Mouse (Mus musculus) heart, embryonic 14.5 days (tissue): ENCODE data around the gene Ccdc50. TPM values are rescaled to one million over a fixed set of nuclear protein-coding genes. Genes with fewer than 3 reads are reported as not detected.

Experiments
- ATAC-seq: fragments of 200-750 bp; cut with Nextera tagmentation; 2 replicates; pipeline ENCODE4 v1.8.0; 2017; ENCODE audit warnings: low read depth, moderate TSS enrichment; ENCODE audit not compliant: insufficient number of reproducible peaks, insufficient read depth, low FRiP score
- H3K27ac ChIP-seq, 2 experiments: fragments of 200-500 bp in 1 of 2; fragments of 300-500 bp in 1 of 2; sonication (generic) in 1 of 2; replicated peaks in 1 of 2; 2 replicates each; pipeline ENCODE4 v1.5.1; 2012 to 2014; ENCODE audit warnings: low read depth in 2 of 2, low read length in 2 of 2, control low read depth in 1 of 2, mild to moderate bottlenecking in 1 of 2, mixed read lengths in 1 of 2; ENCODE audit not compliant: control insufficient read depth in 1 of 2, insufficient read depth in 1 of 2
- H3K27me3 ChIP-seq: fragments of 300-500 bp; sonication (generic); 2 replicates; pipeline ENCODE4 v1.6.1; 2014; ENCODE audit warnings: mild to moderate bottlenecking, low read length, control low read depth; ENCODE audit not compliant: control insufficient read depth, insufficient read depth
- H3K36me3 ChIP-seq: fragments of 300-500 bp; sonication (generic); 2 replicates; pipeline ENCODE4 v1.6.1; 2014; ENCODE audit warnings: mild to moderate bottlenecking, control low read depth, low read length, mixed read lengths; ENCODE audit not compliant: control insufficient read depth, insufficient read depth
- H3K4me1 ChIP-seq, 2 experiments: fragments of 200-500 bp in 1 of 2; fragments of 300-500 bp in 1 of 2; sonication (generic) in 1 of 2; 2 replicates each; pipeline ENCODE4 v1.6.1; 2012 to 2014; ENCODE audit warnings: low read length in 2 of 2, control low read depth in 1 of 2, mixed read lengths in 1 of 2; ENCODE audit not compliant: control insufficient read depth in 2 of 2, insufficient read depth in 2 of 2
- H3K4me2 ChIP-seq: fragments of 300-500 bp; sonication (generic); 2 replicates; pipeline ENCODE4 v1.6.1; 2014; ENCODE audit warnings: mild to moderate bottlenecking, low read length
- H3K4me3 ChIP-seq, 2 experiments: fragments of 200-500 bp in 1 of 2; fragments of 300-500 bp in 1 of 2; sonication (generic) in 1 of 2; 2 replicates each; pipeline ENCODE4 v1.5.1; 2012 to 2014; ENCODE audit warnings: low read length in 2 of 2, mild to moderate bottlenecking in 2 of 2, control low read depth in 1 of 2, low read depth in 1 of 2, moderate library complexity in 1 of 2; ENCODE audit not compliant: control insufficient read depth in 1 of 2, insufficient read depth in 1 of 2
- H3K9ac ChIP-seq: fragments of 300-500 bp; sonication (generic); 2 replicates; pipeline ENCODE4 v1.6.1; 2014; ENCODE audit warnings: mild to moderate bottlenecking, low read length
- H3K9me3 ChIP-seq: fragments of 300-500 bp; sonication (generic); 2 replicates; pipeline ENCODE4 v1.6.1; 2016; ENCODE audit warnings: low read length, control low read depth; ENCODE audit not compliant: control insufficient read depth
- WGBS: fragments of 180-500 bp; shearing (Covaris S2); extraction: QIAGEN DNeasy Blood & Tissue Kit; methylation state at CpG from one replicate; pipeline ENCODE4 v1.1.7; 2014; 5-methylcytosine and 5-hydroxymethylcytosine counted together
- polyA plus RNA-seq: library from polyadenylated mRNA; unstranded; fragments of >200 nt; fragmentation: Nextera tagmentation; extraction: Ambion mirVana; gene quantifications from 2 replicates; pipeline ENCODE4 v1.2.1, GENCODE M21; 2014

Gene Ccdc50
- polyA plus RNA-seq, 1 experiment from 2014 or later: 46.1 TPM

DNA sequence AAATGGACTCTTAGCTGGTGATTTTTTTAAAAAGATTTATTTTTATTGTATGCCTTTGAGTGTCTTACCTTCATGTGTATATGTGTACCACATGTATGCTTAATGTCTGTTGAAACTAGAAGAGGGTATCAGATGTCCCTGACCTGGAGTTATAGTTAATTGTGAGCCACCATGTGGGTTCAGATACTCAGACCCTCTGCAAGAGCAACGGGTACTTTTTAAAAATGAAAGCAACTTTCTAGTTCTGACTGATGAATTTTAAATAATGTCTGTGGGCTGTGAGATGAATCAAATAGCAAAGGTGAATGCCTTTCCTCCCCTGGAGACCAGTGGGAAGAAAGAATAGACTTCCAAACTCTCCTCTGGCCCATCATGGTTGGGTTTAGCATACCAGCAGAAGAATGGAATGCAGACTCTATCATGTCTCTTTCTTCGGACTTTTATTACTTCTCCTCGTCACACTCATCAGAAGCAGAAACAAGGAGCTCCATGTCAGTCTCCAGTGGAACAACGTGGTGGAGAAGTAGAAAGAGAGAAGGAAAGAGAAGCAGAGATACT is 1.7 kb upstream of the Ccdc50 start:
- H3K4me1 ChIP-seq: peaks cover 3 to 21% of the 10 kb centered on the region in 2 experiments; a peak in 3 of 4 replicates
- no peak overlapping the region for H3K9ac ChIP-seq
- H3K27ac ChIP-seq: no peak overlapping the region
- no peak overlapping the region for H3K4me3 ChIP-seq
- H3K36me3 ChIP-seq: no peaks in the 10 kb centered on the region
- H3K27me3 ChIP-seq: no peaks in the 10 kb centered on the region
- no peaks in the 10 kb centered on the region for H3K9me3 ChIP-seq
- ATAC-seq: no peak
- 70% methylated on average over 4 of the region's 4 CpGs for WGBS
- H3K4me2 ChIP-seq: no peak overlapping the region

DNA sequence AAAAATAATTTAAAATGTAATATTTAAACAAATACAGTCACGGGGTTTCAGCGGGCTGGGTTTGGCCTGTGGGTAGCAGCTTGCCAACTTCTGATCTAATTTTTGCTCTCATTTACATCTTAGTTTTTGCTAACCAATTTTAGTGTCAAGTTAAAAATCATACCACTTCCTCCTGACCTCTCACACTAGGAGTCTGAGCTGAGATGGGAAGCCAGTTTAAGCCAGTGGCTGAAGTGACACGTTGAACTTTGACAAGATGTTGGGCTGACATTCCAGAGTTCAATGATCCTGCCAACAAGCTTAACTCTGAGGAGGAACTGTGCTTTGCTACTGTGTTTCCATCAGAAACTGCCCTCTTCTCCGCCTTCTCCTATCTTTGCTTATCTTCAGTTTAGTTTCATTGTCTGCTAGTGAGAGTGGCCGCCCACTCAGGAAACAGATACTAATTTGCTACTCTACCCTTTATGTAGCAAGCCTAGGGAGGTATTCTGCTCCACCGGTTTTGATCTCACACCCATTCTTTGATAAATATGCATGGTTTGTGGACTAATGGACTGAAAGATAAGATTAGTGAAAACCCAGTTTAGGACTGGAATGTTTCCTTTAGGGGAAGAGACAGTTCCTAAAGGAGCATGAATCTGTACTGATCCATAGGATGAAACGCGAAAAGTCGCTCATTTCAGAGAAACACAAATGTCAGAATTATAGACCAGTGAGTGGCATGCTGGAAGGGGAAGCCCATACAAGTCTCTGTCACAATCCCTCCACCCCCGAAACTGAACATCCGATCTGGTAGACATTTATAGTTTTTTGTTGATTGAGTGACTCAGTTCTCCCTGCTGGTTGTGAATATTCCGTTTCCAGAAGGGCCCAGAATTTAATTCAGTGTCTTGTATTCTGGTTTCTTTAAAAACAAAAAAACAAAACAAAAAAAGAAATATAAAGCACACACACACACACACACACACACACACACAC is 746 bp upstream of the Ccdc50 start:
- peaks cover 3 to 21% of the 10 kb centered on the region in 2 experiments; a peak in 3 of 4 replicates for H3K4me1 ChIP-seq
- H3K36me3 ChIP-seq: no peaks in the 10 kb centered on the region
- peak overlapping the region; percentile 98 for H3K9ac ChIP-seq
- H3K27me3 ChIP-seq: no peaks in the 10 kb centered on the region
- H3K4me2 ChIP-seq: peak overlapping the region; percentile 60
- H3K9me3 ChIP-seq: no peaks in the 10 kb centered on the region
- ATAC-seq: no peak
- WGBS: 28% methylated on average over 12 of the region's 12 CpGs
- peak overlapping the region; percentile 60 to 96 for H3K27ac ChIP-seq
- peak overlapping the region; percentile 92 to 93; a peak in 3 of 4 replicates for H3K4me3 ChIP-seq

DNA sequence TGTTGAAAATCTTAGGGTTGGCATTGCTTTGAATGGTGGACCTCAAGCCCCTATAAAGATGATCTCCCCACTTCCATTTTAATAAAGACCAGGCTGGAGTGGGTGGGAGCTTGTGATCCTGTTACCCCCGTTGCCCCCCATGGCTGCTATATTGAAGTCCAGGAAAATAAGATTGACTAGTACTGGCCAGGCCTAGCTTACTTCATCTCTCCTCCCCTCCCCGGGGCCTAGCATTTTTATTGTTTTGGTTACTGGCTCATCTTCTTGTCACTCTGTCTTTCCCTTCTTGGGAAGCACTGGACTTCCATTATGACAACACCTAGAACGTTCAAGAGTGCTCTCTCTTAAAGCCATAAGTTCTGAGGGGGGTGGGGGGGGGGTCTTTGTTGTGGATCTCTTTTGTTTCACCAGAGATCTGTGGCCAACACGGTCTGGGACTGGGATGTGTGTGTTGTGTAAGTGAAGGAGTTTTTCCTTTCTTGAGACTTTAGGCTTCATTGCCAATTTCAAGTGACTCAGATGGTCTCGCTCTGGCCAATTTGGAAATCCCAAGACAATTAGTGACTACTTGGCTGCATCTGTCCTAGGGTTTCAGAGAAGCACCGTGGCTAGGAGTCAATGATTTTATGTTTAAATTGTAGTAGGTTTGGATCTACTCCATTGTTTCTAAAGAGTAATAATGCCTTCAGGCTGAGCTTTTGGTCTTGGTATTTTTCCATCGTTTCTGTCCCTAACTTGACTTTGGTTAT is 1.0 kb downstream of the Ccdc50 start:
- Histone ChIP-seq H3K4me2 (peak overlapping the region; percentile 60), H3K27ac (peak overlapping the region; percentile 91 to 96), H3K9me3 (no peaks in the 10 kb centered on the region), H3K27me3 (no peaks in the 10 kb centered on the region), H3K4me3 (peak overlapping the region; percentile 92 to 93), H3K9ac (peak overlapping the region; percentile 98), H3K36me3 (no peaks in the 10 kb centered on the region), H3K4me1 (peaks cover 3 to 21% of the 10 kb centered on the region in 2 experiments; a peak in 3 of 4 replicates)
- no peak for ATAC-seq
- 36% methylated on average over 7 of the region's 7 CpGs for WGBS

DNA sequence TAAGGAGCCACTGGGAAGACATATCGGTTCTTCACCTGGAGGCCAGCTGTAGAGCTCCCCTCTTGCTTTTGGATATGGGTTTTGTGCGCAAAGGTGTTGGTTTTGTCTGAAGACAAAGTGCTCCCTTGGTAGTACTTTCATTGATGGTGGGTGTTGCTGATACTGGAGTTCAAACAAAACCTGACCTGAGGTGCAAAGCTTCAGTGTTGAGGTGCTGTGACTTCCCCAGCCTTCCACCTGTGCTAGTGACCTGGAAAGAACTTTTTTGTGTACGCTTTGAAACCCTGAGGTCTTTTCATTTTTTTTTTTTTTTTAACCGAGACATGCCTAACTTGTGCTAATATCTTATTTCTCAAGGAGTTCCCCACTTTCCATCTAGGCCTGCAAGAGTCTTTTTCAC is 1.6 kb downstream of the Ccdc50 start:
- Histone ChIP-seq H3K4me1 (peaks cover 3 to 21% of the 10 kb centered on the region in 2 experiments; a peak in 3 of 4 replicates), H3K9me3 (no peaks in the 10 kb centered on the region), H3K9ac (0 out of 2 replicates have a peak overlapping the region, but pooled peaks have one; percentile 98), H3K27me3 (no peaks in the 10 kb centered on the region), H3K4me3 (peak overlapping the region in 1 of 2 experiments; percentile 93; a peak in 2 of 4 replicates), H3K36me3 (no peaks in the 10 kb centered on the region), H3K27ac (no peak overlapping the region), H3K4me2 (peak overlapping the region; percentile 60)
- WGBS: 89% methylated on average over 4 of the region's 4 CpGs
- no peak for ATAC-seq

DNA sequence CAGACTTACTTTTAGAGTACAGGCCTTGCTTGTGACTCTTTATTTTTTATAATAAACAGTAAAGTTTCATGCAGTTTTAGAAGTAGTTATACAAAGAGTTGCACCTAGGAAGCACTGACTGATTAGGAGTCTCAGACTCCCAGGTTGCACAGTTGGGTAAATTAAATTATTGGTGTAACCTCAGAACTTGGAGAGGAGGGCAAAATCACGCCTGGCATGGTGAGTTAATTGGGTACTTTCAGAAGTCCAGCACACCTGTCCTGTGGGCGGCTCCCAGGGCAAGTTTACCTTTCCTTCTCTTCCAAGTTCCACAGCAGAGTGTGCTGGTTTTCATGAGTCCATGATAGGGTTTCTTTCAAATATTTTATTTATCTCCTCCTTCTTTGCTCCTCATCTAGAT is 3.2 kb downstream of the Ccdc50 start:
- H3K27me3 ChIP-seq: no peaks in the 10 kb centered on the region
- H3K27ac ChIP-seq: no peak overlapping the region
- no peak for ATAC-seq
- H3K9ac ChIP-seq: no peak overlapping the region
- H3K4me1 ChIP-seq: peaks cover 3 to 21% of the 10 kb centered on the region in 2 experiments; a peak in 3 of 4 replicates
- WGBS: 93% methylated on average over 2 of the region's 2 CpGs
- H3K9me3 ChIP-seq: 0 out of 2 replicates have a peak, but pooled peaks cover 3% of the 10 kb centered on the region
- H3K4me2 ChIP-seq: no peak overlapping the region
- no peak overlapping the region for H3K4me3 ChIP-seq
- H3K36me3 ChIP-seq: no peaks in the 10 kb centered on the region

DNA sequence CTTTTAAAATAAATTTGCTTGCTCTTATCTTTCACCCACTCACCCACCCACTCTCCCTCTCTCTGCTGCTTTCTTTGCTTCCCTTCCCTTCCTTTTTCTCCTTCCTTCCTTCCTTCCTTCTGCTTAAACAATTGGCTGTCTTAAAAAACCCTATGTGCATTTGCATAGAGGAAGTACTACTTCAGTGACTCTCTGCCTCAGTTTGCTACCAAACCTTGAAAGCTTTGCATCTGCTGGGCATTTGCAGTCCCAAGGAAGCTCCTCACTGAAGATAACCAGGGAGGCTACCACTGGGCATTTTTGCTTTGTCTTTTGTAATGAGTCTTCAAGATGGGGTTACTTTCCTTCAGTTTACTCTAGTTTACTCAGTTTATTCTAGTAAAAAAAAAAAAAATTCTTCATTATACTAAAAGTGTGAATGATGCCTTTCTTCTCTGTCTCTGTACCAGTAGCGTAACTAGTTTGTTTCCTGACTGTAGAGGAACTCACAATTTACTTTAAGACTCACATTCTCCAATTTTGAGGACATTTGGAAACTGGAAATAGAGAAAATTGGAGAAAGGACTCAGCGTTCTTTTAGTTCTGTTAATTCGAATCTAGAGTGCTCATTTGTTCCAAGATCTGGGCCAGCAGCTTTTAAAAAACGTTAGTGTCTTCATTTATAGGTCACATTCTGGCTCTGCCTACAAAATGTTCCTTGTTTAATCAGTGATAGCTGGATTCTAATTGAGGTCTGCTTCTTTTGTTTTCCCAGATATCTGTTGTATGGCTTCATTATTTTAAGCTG is 6.8 kb downstream of the Ccdc50 start:
- Histone ChIP-seq H3K9me3 (0 out of 2 replicates have a peak, but pooled peaks cover 3% of the 10 kb centered on the region), H3K27me3 (no peaks in the 10 kb centered on the region), H3K9ac (no peak overlapping the region), H3K4me2 (no peak overlapping the region), H3K4me1 (peaks cover 0 to 3% of the 10 kb centered on the region in 2 experiments; a peak in 2 of 4 replicates), H3K4me3 (no peak overlapping the region), H3K36me3 (no peaks in the 10 kb centered on the region), H3K27ac (no peak overlapping the region)
- ATAC-seq: no peak
- WGBS: 85% methylated on average over 4 of the region's 4 CpGs
